Mouse (Mus musculus): ENCODE measurements around the gene 1700016K19Rik. TPM values are rescaled to one million over a fixed set of nuclear protein-coding genes. Genes with fewer than 3 reads are reported as not detected.

Gene 1700016K19Rik
- total RNA-seq, 1 experiment from 2014 or later: not detected

DNA sequence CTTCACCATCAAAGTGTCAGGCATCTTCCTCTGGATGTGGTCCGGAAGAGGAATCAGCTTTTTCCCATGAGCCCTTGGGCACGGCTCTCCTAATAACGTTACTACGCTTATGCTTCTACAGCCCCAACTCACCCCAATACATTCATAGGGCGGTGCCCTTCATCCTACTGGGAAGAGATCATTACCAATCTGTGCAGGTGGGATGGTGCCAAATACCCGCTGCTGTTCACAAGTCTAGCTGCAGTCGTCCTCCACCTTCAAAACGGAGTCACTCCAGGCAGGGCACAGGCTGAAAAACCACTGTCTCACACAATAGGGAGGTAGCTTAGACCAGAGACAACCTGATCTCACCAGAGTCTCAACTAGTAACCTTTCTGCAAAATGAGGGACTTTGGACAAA, 35.5 kb downstream of the 1700016K19Rik start:
- DNase-seq: no peak

DNA sequence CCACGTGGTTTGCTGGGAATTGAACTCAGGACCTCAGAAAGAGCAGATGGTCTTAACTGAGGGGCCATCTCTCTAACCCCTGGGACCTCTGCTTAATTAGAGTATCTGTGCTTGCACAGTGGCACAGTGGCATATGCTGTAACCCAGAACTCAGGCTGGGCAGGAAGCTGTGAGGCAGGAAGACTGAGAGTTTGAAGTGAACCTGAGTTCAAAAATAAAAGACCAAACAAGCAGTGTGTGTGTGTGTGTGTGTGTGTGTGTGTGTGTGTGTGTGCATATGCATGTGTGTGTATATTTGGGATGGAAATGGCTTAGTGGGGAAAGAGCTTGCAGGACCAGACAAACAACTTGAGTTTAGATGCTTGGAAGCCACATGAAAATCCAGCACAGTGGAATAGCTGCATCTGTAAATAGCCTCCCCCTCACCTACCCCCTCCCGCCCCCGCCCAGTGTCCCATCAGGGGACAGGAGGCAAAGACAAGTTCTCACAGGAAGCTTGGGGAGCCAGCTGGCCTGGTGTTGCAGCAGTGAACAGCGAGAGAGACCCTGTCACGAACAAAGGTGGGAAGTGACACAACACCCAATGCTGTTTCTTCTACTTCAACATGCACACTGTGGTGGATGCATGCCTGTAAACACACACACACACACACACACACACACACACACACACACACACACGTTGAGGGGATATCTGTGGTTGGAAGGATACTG, 38.0 kb downstream of the 1700016K19Rik start:
- no peak for DNase-seq

DNA sequence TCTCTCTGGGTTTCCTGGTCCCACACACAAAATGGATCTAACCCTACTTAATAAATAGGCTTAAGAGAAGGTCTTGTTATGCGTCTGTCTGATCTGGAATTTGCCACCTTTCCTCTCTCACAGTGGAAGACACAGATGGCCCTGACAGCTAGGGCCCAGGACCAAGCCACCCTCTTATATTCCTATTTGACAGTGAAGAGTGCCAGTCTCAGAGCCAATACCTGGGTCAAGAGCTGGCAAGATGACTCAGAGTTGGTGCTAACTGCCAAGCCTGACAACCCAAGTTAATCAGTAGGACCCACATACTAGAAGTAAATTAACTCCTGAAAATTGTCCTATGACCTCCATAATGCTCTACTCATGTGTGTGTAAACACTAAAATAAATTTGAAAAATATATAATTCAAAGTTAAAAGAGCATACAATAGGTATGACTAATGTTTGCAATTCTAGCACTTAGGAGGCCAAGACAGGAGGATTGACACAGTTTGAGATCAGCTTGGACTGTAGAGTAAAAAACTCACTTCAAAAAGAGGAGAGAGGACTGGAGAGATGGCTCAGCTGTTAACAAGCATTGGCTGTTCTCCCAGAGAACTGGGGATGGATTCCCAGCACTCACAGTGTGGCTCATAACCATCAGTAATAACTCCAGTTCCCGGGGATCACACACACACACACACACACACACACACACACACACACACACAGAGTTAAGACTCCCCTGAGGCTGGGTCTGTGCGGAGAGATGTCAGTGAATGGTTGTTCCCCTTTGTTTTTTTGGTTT, 39.8 kb downstream of the 1700016K19Rik start:
- no peak for DNase-seq

DNA sequence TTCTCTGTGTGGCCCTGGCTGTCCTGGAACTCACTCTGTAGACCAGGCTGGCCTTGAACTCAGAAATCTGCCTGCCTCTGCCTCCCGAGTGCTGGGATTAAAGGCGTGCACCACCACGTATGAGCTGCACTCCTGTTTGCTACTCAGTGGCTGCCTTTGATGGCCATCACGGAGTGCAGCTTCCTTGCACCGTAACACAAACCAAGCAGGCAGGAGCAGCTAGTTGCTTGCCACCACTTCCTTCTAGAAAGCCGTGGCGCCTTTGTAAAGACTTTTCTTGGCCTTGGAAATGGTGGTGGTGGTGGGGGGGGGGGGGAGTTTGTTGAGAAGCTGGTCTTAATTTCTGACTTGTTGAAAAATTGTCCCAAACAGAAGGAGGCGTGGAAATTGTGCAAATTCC, 40.4 kb downstream of the 1700016K19Rik start:
- no peak for DNase-seq

DNA sequence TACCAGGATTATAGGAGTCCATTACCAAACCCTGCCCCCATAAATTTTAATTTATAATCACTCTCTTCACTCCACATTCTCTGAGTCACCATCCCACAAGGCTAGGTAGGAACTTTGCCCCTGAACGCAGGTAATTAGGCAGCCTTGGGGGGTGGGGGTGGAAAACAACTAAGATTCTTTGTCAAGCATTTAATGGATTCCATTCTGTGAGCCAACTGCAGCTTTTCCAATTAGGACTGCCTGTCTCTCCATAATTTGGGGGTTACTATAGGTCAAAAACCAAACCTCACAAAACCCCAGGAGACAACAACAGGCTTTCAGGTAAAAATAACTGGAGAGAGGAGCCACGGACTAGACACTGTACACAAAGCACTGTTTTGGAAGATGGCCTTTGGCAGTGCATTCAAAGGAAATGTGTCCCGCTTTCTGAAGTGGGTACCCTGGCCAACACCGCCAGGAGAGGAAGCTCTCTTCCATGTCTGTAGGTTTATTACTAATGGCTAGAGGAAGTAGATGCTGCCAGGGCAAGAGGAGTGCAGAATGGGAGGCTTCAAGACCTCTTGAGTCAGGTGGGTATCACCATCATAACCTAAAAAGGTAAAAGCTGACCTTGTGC, 41.2 kb downstream of the 1700016K19Rik start:
- DNase-seq: no peak

DNA sequence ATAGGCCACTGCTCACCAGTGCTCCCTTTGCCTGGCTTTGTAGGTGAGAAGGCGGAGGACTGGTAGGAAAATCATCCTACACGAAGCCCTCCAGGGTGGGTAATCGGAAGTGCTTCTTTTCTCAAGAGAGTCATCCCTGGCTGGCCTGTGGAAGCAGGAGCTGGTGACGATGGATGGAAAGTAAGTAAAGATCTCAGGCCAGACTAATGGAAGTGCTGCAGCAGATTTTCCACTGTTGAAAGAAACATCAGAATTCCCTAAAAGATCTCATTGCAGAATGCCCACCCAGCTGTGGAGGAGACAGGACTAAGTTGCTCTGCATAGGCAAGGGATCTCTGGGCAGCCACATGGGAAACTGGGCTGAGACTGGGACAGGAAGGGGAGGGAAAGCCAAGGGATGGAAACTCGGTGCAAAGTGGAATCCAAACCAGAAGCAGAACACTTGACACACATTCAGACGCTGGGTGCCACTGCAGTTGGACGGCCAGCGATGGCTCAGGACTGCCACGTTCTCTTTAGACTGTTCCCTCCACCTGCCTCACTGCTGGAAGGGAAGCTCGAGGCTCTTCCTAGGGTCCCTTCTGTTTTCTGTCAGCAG, 42.4 kb downstream of the 1700016K19Rik start:
- no peak for DNase-seq

DNA sequence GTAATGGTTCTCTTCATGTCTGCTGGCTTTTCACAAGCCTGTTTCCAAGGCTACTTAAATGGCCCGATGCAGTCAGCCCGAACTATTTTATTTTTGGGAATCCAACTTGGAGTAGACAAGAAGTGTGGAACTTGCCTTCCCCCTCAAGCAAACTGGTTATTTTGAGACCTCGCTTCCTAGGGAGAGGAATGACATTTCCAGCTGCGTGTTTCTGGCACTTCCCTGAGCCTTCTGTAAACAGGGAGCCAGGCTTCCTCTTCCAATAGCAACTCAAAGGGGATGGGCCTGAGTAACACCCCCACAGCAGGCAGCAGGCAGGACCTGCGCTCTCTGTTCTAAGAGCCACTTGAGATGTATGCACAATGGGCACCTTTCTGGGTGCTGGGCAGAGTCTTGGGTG, 43.2 kb downstream of the 1700016K19Rik start:
- no peak for DNase-seq

DNA sequence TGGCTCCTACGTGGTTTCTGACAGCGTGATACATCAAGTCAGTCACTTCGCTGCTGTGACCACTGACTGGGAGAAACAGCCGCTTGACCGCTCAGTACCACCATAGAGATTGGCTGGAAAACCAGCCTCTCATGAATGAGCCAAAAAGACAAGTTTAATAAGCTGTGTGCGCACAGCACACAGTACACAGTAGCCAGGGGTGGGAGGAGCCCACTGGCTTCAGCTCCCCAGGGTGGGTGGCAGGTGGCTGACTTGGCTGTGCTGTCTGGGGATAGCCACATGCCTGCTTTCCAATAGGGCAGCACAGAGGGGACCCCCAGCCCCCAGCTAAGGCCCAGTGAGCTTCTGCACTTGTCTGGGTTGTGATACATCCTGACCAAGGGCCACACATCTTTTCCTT, 44.8 kb downstream of the 1700016K19Rik start:
- no peak for DNase-seq

DNA sequence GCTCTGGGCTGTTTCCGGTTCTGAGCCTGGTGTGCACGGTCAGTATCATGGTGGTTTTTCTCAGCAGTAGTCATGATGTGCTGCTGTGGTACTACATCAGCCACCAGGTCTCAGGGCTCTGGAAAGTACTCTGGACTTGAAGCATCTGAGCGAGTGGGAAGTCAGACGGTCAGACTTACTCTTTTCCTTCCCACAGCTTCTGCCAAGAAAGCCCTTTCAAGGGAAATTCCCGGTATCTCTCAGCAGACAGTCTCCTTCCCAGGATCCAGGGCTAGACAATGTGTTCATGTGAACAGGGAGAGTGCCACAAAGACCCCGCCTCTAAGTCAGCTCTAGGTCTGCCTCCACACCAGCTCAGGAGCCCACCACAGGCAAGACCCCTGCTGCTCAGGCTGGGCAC, 45.7 kb downstream of the 1700016K19Rik start:
- DNase-seq: no peak

DNA sequence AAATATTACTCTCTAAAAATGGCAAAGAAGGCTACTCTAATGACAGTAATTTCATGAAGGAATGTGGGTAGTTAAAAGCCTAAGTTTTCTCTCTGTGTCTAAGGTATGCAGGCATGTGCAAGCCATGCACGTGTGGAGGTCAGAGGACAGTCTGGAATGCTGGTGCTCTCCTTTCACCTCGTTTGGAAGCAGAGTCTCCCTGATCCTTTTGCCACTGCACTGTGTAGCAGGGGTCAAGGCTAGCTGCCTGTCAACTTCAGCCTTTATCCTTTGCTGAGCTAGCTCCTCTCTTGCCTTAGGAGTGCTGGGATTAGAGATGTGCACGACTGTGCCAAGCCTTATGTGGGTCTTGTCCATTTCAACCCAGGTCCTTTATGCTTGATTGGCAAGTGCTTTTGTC, 50.8 kb downstream of the 1700016K19Rik start:
- no peak for DNase-seq

DNA sequence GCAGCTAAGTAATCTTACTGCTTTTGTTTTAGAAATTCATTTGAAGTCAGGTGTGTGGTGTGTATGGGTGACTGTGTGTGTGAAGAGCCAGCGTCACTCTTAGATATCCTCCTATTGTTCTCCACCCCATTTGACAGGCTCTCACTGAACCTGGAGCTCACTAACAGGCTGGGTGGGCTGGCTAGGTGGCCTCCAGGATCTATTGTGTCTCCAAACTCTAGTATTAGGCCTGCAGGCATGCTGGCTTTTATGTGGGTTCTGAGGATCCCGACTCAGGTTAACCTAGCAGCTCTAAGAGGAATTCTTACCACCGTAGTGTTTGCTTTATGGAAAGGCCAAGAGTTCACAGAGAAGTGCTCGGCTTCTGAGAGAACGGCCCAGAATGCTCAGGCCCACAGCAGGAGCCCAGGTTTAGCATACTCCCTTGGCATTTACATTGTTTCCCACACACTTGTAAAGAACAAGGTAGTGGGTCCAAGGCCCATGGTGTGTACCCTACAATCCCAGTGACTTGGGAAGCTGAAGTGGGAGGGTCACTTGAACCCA, 51.3 kb downstream of the 1700016K19Rik start:
- DNase-seq: no peak

DNA sequence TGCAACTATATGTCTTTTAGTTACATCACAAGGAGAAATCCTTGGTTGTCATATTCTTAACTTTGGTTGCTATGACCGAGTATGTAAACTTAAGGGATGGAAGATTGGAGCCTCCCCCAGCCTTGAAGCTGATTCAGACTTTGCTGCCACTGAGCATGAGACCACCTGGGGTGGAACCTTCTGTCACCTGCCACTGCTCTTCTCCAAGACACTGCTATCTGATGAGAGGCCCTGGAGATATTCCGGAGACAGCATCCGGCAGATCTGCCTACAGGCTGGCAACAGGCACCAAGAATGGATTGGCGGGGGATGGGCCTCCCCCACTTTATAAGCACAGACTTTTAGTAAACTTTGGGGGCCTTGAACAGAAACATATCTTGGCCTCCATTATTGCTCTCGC, 52.8 kb downstream of the 1700016K19Rik start:
- DNase-seq: no peak

Other genes starting within 250 kb of the 1700016K19Rik start
- gene Doc2b, start 203.9 kb upstream of the 1700016K19Rik start, total RNA-seq (2021): 16.0 and 23.3 TPM in 2 replicates
- gene Rph3al, start 61.5 kb upstream of the 1700016K19Rik start, total RNA-seq (2021): 17.2 and 19.4 TPM in 2 replicates
- gene Rflnb, start 27.9 kb downstream of the 1700016K19Rik start, total RNA-seq (2021): 19.3 and 20.2 TPM in 2 replicates
- gene Vps53, start 179.7 kb downstream of the 1700016K19Rik start, total RNA-seq (2021): 43.1 and 55.1 TPM in 2 replicates
- gene Fam57a, start 179.8 kb downstream of the 1700016K19Rik start, total RNA-seq (2021): 6.8 and 9.2 TPM in 2 replicates
- 1.2 TPM in 1 of 2 replicates, not detected in the other for gene Dbil5, start 217.7 kb downstream of the 1700016K19Rik start, total RNA-seq (2021)
- 6.9 and 9.8 TPM in 2 replicates for gene Gemin4, start 217.8 kb downstream of the 1700016K19Rik start, total RNA-seq (2021)
- 17.8 and 18.6 TPM in 2 replicates for gene Mrm3, start 243.8 kb downstream of the 1700016K19Rik start, total RNA-seq (2021)
- 94.1 and 99.7 TPM in 2 replicates for gene Glod4, start 243.8 kb downstream of the 1700016K19Rik start, total RNA-seq (2021)